ENCODE assay signal across 9 mouse cellular contexts in genomic region chr15:63996530-63996929, GRCm38 (mm10).
DNase-seq lines count a peak whose midpoint lies in the region; ATAC-seq and TF ChIP-seq lines count a peak whose summit lies in the region.
"Had no signal": no experiment of that assay in that cellular context is flagged by ENCODE, and none has a peak within 500 bp of the region (broad histone marks: within the 10 kb centered on the region; RNA-seq: fewer than 3 reads in every experiment).

No protein-coding gene starts in this region.

- ATAC-seq in heart, embryonic 13.5 days (ENCODE audit: extremely low read depth, insufficient number of reproducible peaks, low FRiP score, low TSS enrichment), result no peak
- no peak for ATAC-seq in G1E (ENCODE audit: extremely low read depth, insufficient number of reproducible peaks, low FRiP score, poor library complexity, severe bottlenecking)
- no peak for ATAC-seq in hindbrain, embryonic 12.5 days (ENCODE audit: low FRiP score)

- H3K27ac ChIP-seq in heart, embryonic 13.5 days (replicated peaks), result no peak overlapping the region
- H3K27ac ChIP-seq in hindbrain, embryonic 12.5 days, result no peak overlapping the region
- no peak overlapping the region for H3K27ac ChIP-seq in midbrain, embryonic 10.5 days (replicated peaks)

- H3K36me3 ChIP-seq in heart, embryonic 13.5 days, result no peaks in the 10 kb centered on the region
- H3K36me3 ChIP-seq in G1E (replicated peaks), result peaks cover 19% of the 10 kb centered on the region
- no peaks in the 10 kb centered on the region for H3K36me3 ChIP-seq in hindbrain, embryonic 12.5 days
- no peaks in the 10 kb centered on the region for H3K36me3 ChIP-seq in midbrain, embryonic 10.5 days

- H3K4me2 ChIP-seq in heart, embryonic 13.5 days, result peak overlapping the region; percentile 86
- peak overlapping the region; percentile 77 for H3K4me2 ChIP-seq in hindbrain, embryonic 12.5 days (replicated peaks)

- H3K9ac ChIP-seq in heart, embryonic 13.5 days, result peak overlapping the region; percentile 95
- H3K9ac ChIP-seq in hindbrain, embryonic 12.5 days, result peak overlapping the region; percentile 94; the same call in 1 of the 2 replicates

- WGBS in heart, embryonic 13.5 days, result 63% methylated on average over 2 of the region's 2 CpGs
- 47% methylated on average over 2 of the region's 2 CpGs for WGBS in hindbrain, embryonic 12.5 days
- WGBS in midbrain, embryonic 10.5 days, result 81% methylated on average over 2 of the region's 2 CpGs

- H3K27me3 ChIP-seq in heart, embryonic 13.5 days (replicated peaks), result no peaks in the 10 kb centered on the region
- H3K27me3 ChIP-seq in G1E (ENCODE audit: insufficient read depth, low read length), result no peaks in the 10 kb centered on the region
- H3K27me3 ChIP-seq in hindbrain, embryonic 12.5 days, result no peaks in the 10 kb centered on the region
- peaks cover 11% of the 10 kb centered on the region for H3K27me3 ChIP-seq in midbrain, embryonic 10.5 days (ENCODE audit: low read depth, poor library complexity, severe bottlenecking)

- H3K4me3 ChIP-seq in heart, embryonic 13.5 days, result peak overlapping the region; percentile 96
- H3K4me3 ChIP-seq in G1E (ENCODE audit: low read depth, low read length), result peak overlapping the region; percentile 84; the same call in 1 of the 2 replicates
- peak overlapping the region; percentile 89 for H3K4me3 ChIP-seq in hindbrain, embryonic 12.5 days
- H3K4me3 ChIP-seq in midbrain, embryonic 10.5 days, result peak overlapping the region; percentile 92

- H3K4me1 ChIP-seq in heart, embryonic 13.5 days, result peaks cover 35% of the 10 kb centered on the region
- peaks cover 30% of the 10 kb centered on the region for H3K4me1 ChIP-seq in G1E (ENCODE audit: insufficient read depth, low read depth, low read length)
- H3K4me1 ChIP-seq in hindbrain, embryonic 12.5 days, result peaks cover 22% of the 10 kb centered on the region
- peaks cover 36% of the 10 kb centered on the region for H3K4me1 ChIP-seq in midbrain, embryonic 10.5 days

- DNase-seq in heart, adult 18-20 months, result no peak
- no peak for DNase-seq in G1E (ENCODE audit: low spot score)
- no peak for DNase-seq in midbrain, embryonic 10.5 days (ENCODE audit: low spot score)
- no peak for DNase-seq in natural killer cell, adult 2 months (ENCODE audit: low spot score in 2 of 2)
- DNase-seq in spleen, postnatal 36 days (ENCODE audit: low spot score in 2 of 2), result no peak
- DNase-seq in right cerebral cortex, adult 18-20 months, result no peak
- DNase-seq: heart, postnatal 4 days had no signal

- H3K9me3 ChIP-seq in heart, embryonic 13.5 days, result no peaks in the 10 kb centered on the region
- H3K9me3 ChIP-seq in G1E (replicated peaks), result no peaks in the 10 kb centered on the region
- no peaks in the 10 kb centered on the region for H3K9me3 ChIP-seq in hindbrain, embryonic 12.5 days (replicated peaks)
- H3K9me3 ChIP-seq in midbrain, embryonic 10.5 days (replicated peaks), result no peaks in the 10 kb centered on the region

- no peak for TF ChIP-seq CTCF in G1E (IDR thresholded peaks at IDR 0.05; ENCODE audit: low read depth, low read length)
